Mouse (Mus musculus): Measurements from ENCODE around the gene Ppm1l.
"Not testable (repeated sequence)": the region's sequence is repeated elsewhere in the genome, so short reads cannot be mapped to it uniquely, and the experiment has no call there.

DNA sequence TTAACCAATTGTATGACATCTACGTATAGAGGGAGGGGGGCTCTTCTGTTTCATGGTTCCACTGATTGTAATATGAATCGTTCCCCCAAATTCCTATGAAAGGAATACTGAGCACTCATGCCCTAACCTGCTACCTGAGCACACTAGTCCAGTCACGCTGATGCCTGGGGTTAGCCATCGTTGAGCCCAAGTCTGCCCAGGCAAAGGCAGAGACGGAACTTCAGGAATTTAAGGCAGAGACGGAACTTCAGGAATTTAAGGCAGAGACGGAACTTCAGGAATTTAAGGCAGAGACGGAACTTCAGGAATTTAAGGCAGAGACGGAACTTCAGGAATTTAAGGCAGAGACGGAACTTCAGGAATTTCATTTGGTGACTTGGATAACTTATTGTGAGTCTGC, 75.2 kb downstream of the Ppm1l start:
- not testable (repeated sequence) for TF ChIP-seq MYOD1 (IDR thresholded peaks at IDR 0.05; ENCODE audit: control insufficient read depth in 1 of 3, insufficient read length in 2 of 3, low read depth in 2 of 3); MYOG (IDR thresholded peaks at IDR 0.05; ENCODE audit: control insufficient read depth in 1 of 3, insufficient read depth in 1 of 3, insufficient read length in 2 of 3, low read depth in 2 of 3); POLR2A (IDR thresholded peaks at IDR 0.05; ENCODE audit: insufficient read length, low read depth)

Measured in myocyte (in vitro differentiated cells).